Mouse (Mus musculus) embryonic facial prominence, embryonic 12.5 days (tissue): ENCODE results near the gene Cers6. TPM values are rescaled to one million over a fixed set of nuclear protein-coding genes. Genes with fewer than 3 reads are reported as not detected.

Experiments used
- ATAC-seq: fragments of 200-750 bp; cut with Nextera tagmentation; 2 replicates; pipeline ENCODE4 v1.8.0; 2017; ENCODE audit not compliant: insufficient number of reproducible peaks, insufficient read depth, low FRiP score, low TSS enrichment
- H3K27ac ChIP-seq: fragments of 300-500 bp; sonication (generic); 2 replicates; pipeline ENCODE4 v1.5.1; 2016; ENCODE audit warnings: mild to moderate bottlenecking
- H3K27me3 ChIP-seq: fragments of 300-500 bp; sonication (generic); 2 replicates; pipeline ENCODE4 v1.6.1; 2016; ENCODE audit warnings: mild to moderate bottlenecking, moderate library complexity
- H3K36me3 ChIP-seq: fragments of 300-500 bp; sonication (generic); 2 replicates; pipeline ENCODE4 v1.6.1; 2016; ENCODE audit warnings: mild to moderate bottlenecking
- H3K4me1 ChIP-seq: fragments of 300-500 bp; sonication (generic); 2 replicates; pipeline ENCODE4 v1.6.1; 2016
- H3K4me2 ChIP-seq: fragments of 300-500 bp; sonication (generic); replicated peaks from 2 replicates; pipeline ENCODE4 v1.6.1; 2016; ENCODE audit warnings: mild to moderate bottlenecking, moderate library complexity
- H3K4me3 ChIP-seq: fragments of 300-500 bp; sonication (generic); 2 replicates; pipeline ENCODE4 v1.5.1; 2016; ENCODE audit warnings: mild to moderate bottlenecking
- H3K9ac ChIP-seq: fragments of 300-500 bp; sonication (generic); 2 replicates; pipeline ENCODE4 v1.6.1; 2016; ENCODE audit warnings: mild to moderate bottlenecking, moderate library complexity
- H3K9me3 ChIP-seq: fragments of 300-500 bp; sonication (generic); 2 replicates; pipeline ENCODE4 v1.6.1; 2016; ENCODE audit warnings: mild to moderate bottlenecking, moderate library complexity
- WGBS: fragments of 180-500 bp; shearing (Covaris S2); methylation state at CpG from one replicate; pipeline ENCODE4 v1.1.7; 2016; 5-methylcytosine and 5-hydroxymethylcytosine counted together
- polyA plus RNA-seq: library from polyadenylated mRNA; unstranded; fragments of >200 nt; fragmentation: Nextera tagmentation; extraction: Ambion mirVana; gene quantifications from 2 replicates; pipeline ENCODE4 v1.2.1, GENCODE M21; 2016

The Cers6 gene
- polyA plus RNA-seq, 1 experiment from 2014 or later: 31.4 TPM

GRCm38 (mm10) chr2:68906921-68907320 lies 45.7 kb downstream of the Cers6 start:
- H3K27ac ChIP-seq: no peak overlapping the region
- H3K27me3 ChIP-seq: no peaks in the 10 kb centered on the region
- no peaks in the 10 kb centered on the region for H3K36me3 ChIP-seq
- H3K9me3 ChIP-seq: no peaks in the 10 kb centered on the region
- H3K9ac ChIP-seq: no peak overlapping the region
- no peak overlapping the region for H3K4me2 ChIP-seq
- H3K4me1 ChIP-seq: no peaks in the 10 kb centered on the region
- no peak for ATAC-seq
- no peak overlapping the region for H3K4me3 ChIP-seq
- 83% methylated on average over 3 of the region's 3 CpGs for WGBS

GRCm38 (mm10) chr2:68907721-68908463 lies 46.7 kb downstream of the Cers6 start:
- H3K4me3 ChIP-seq: no peak overlapping the region
- H3K27ac ChIP-seq: no peak overlapping the region
- no peaks in the 10 kb centered on the region for H3K9me3 ChIP-seq
- no peaks in the 10 kb centered on the region for H3K27me3 ChIP-seq
- H3K9ac ChIP-seq: no peak overlapping the region
- no peaks in the 10 kb centered on the region for H3K36me3 ChIP-seq
- ATAC-seq: no peak
- H3K4me2 ChIP-seq: no peak overlapping the region
- 74% methylated on average over 11 of the region's 11 CpGs for WGBS
- no peaks in the 10 kb centered on the region for H3K4me1 ChIP-seq

- no peak for ATAC-seq
- WGBS: 84% methylated on average over 7 of the region's 7 CpGs
Measured at GRCm38 (mm10) chr2:68910727-68911126, 49.5 kb downstream of the Cers6 start.

GRCm38 (mm10) chr2:68911587-68912483 lies 50.6 kb downstream of the Cers6 start:
- Histone ChIP-seq H3K9me3 (no peaks in the 10 kb centered on the region), H3K27ac (no peak overlapping the region), H3K4me3 (no peak overlapping the region), H3K36me3 (no peaks in the 10 kb centered on the region), H3K9ac (no peak overlapping the region), H3K27me3 (no peaks in the 10 kb centered on the region), H3K4me1 (no peaks in the 10 kb centered on the region), H3K4me2 (no peak overlapping the region)
- 86% methylated on average over 12 of the region's 12 CpGs for WGBS
- ATAC-seq: no peak

More at GRCm38 (mm10) chr2:68910727-68911126, 49.5 kb downstream of the Cers6 start:
- no peaks in the 10 kb centered on the region for H3K4me1 ChIP-seq
- H3K4me2 ChIP-seq: no peak overlapping the region
- H3K27ac ChIP-seq: no peak overlapping the region
- H3K36me3 ChIP-seq: no peaks in the 10 kb centered on the region
- no peaks in the 10 kb centered on the region for H3K27me3 ChIP-seq
- H3K9me3 ChIP-seq: no peaks in the 10 kb centered on the region
- H3K9ac ChIP-seq: no peak overlapping the region
- H3K4me3 ChIP-seq: no peak overlapping the region

GRCm38 (mm10) chr2:68915742-68916141 lies 54.5 kb downstream of the Cers6 start:
- Histone ChIP-seq H3K27me3 (no peaks in the 10 kb centered on the region), H3K4me3 (no peak overlapping the region), H3K4me1 (no peaks in the 10 kb centered on the region), H3K4me2 (no peak overlapping the region), H3K9me3 (no peaks in the 10 kb centered on the region), H3K36me3 (no peaks in the 10 kb centered on the region), H3K9ac (no peak overlapping the region), H3K27ac (no peak overlapping the region)
- no peak for ATAC-seq

- H3K4me2 ChIP-seq: no peak overlapping the region
- H3K27ac ChIP-seq: no peak overlapping the region
- H3K9me3 ChIP-seq: no peaks in the 10 kb centered on the region
- no peaks in the 10 kb centered on the region for H3K36me3 ChIP-seq
- 92% methylated on average over 3 of the region's 3 CpGs for WGBS
- H3K27me3 ChIP-seq: no peaks in the 10 kb centered on the region
- no peaks in the 10 kb centered on the region for H3K4me1 ChIP-seq
- H3K4me3 ChIP-seq: no peak overlapping the region
- H3K9ac ChIP-seq: no peak overlapping the region
- no peak for ATAC-seq
Measured at GRCm38 (mm10) chr2:68916299-68916698, 55.1 kb downstream of the Cers6 start.

GRCm38 (mm10) chr2:68917010-68917409 lies 55.8 kb downstream of the Cers6 start:
- Histone ChIP-seq H3K36me3 (no peaks in the 10 kb centered on the region), H3K4me2 (no peak overlapping the region), H3K27me3 (no peaks in the 10 kb centered on the region), H3K4me3 (no peak overlapping the region), H3K9ac (no peak overlapping the region), H3K27ac (no peak overlapping the region), H3K4me1 (no peaks in the 10 kb centered on the region), H3K9me3 (no peaks in the 10 kb centered on the region)
- no peak for ATAC-seq

- Histone ChIP-seq H3K9ac (no peak overlapping the region), H3K4me1 (no peaks in the 10 kb centered on the region), H3K27ac (no peak overlapping the region), H3K9me3 (no peaks in the 10 kb centered on the region), H3K27me3 (no peaks in the 10 kb centered on the region), H3K4me3 (no peak overlapping the region), H3K36me3 (no peaks in the 10 kb centered on the region), H3K4me2 (no peak overlapping the region)
- whole genome bisulfite sequencing: 84% methylated on average over 4 of the region's 4 CpGs
- no peak for ATAC-seq
Measured at GRCm38 (mm10) chr2:68917524-68917923, 56.3 kb downstream of the Cers6 start.

GRCm38 (mm10) chr2:68924344-68924743 lies 63.1 kb downstream of the Cers6 start:
- no peak overlapping the region for H3K4me3 ChIP-seq
- H3K4me1 ChIP-seq: 0 out of 2 replicates have a peak, but pooled peaks cover 3% of the 10 kb centered on the region
- ATAC-seq: no peak
- no peaks in the 10 kb centered on the region for H3K27me3 ChIP-seq
- 84% methylated on average over 9 of the region's 9 CpGs for WGBS
- H3K9me3 ChIP-seq: no peaks in the 10 kb centered on the region
- H3K9ac ChIP-seq: no peak overlapping the region
- H3K27ac ChIP-seq: no peak overlapping the region
- H3K4me2 ChIP-seq: no peak overlapping the region
- no peaks in the 10 kb centered on the region for H3K36me3 ChIP-seq

GRCm38 (mm10) chr2:68925542-68925941 lies 64.3 kb downstream of the Cers6 start:
- Histone ChIP-seq H3K27me3 (no peaks in the 10 kb centered on the region), H3K27ac (no peak overlapping the region), H3K4me2 (no peak overlapping the region), H3K4me3 (no peak overlapping the region), H3K9me3 (no peaks in the 10 kb centered on the region), H3K9ac (no peak overlapping the region), H3K36me3 (no peaks in the 10 kb centered on the region), H3K4me1 (0 out of 2 replicates have a peak, but pooled peaks cover 3% of the 10 kb centered on the region)
- peak; percentile 64; the same call in 1 of the 2 replicates for ATAC-seq
- WGBS: 68% methylated on average over 6 of the region's 6 CpGs

- Histone ChIP-seq H3K36me3 (no peaks in the 10 kb centered on the region), H3K4me2 (no peak overlapping the region), H3K4me1 (0 out of 2 replicates have a peak, but pooled peaks cover 3% of the 10 kb centered on the region), H3K9me3 (no peaks in the 10 kb centered on the region), H3K27me3 (no peaks in the 10 kb centered on the region), H3K9ac (no peak overlapping the region), H3K4me3 (no peak overlapping the region), H3K27ac (no peak overlapping the region)
- 82% methylated on average over 10 of the region's 10 CpGs for WGBS
- no peak for ATAC-seq
Measured at GRCm38 (mm10) chr2:68926913-68927790, 65.9 kb downstream of the Cers6 start.
